Mouse (Mus musculus) bone marrow, adult 2 months (tissue): ENCODE data around the gene Eloa.

ENCODE experiments used
- CTCF ChIP-seq: fragments of 200-500 bp; IDR thresholded peaks from 2 replicates; pipeline ENCODE4 v1.5.1; 2011; ENCODE audit warnings: low read length, control low read depth; ENCODE audit not compliant: control insufficient read depth, insufficient read depth
- POLR2A ChIP-seq: fragments of 200-500 bp; IDR thresholded peaks from 2 replicates; pipeline ENCODE4 v1.6.1; 2011; ENCODE audit warnings: low read depth, mild to moderate bottlenecking, control low read depth, low read length, borderline replicate concordance; ENCODE audit not compliant: control insufficient read depth

- TF ChIP-seq CTCF, result no peak
- TF ChIP-seq POLR2A, result no peak
These were observed 59.9 kb downstream of the Eloa start for GRCm38 (mm10) chr4:135961709-135962108.
